ENCODE assay signal across 1 mouse cellular context in the genomic region with DNA sequence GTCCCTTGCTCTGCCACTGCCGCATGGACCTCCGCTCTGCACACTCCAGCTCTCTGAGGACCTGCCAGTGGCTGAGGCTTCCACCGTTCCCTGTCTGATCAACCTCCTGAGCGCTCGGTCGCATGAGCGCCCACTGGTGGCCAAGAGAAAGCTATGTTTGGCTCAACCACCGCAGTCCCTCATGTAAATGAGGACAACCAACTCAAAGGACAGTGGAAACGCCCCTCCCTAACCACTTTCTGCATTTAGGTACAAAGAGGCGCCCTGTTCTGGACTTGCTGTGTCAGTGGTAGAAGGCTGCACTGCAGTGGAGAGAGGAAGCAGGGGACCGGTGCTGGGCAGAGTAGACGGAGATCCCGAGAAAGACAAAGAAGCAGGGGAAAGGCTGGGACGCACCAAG.
TF ChIP-seq lines count a peak whose summit lies in the region.

No protein-coding gene starts in this region.

TF ChIP-seq in C2C12, 6 proteins besides CTCF, POLR2A, EP300 and RAD21 (continued from another document):
- TF ChIP-seq USF1 (IDR thresholded peaks at IDR 0.05; ENCODE audit: low read depth) (no peak), CEBPB (IDR thresholded peaks at IDR 0.05; ENCODE audit: low read depth) (no peak), MAX (IDR thresholded peaks at IDR 0.05) (no peak)
